Mouse (Mus musculus): ENCODE data around the gene Qser1. TPM values are rescaled to one million over a fixed set of nuclear protein-coding genes. Genes with fewer than 3 reads are reported as not detected.
"Not testable (repeated sequence)": the region's sequence is repeated elsewhere in the genome, so short reads cannot be mapped to it uniquely, and the experiment has no call there.

Qser1 gene
- total RNA-seq (2021): 10 to 100 TPM; 26.7 to 27.7 TPM

- DNase-seq (ENCODE audit: low spot score): no peak
- intact Hi-C loops (cut with DNase I): loop anchor here (5.0 kb wide), 1 partner anchor 311 kb away; the partner anchor contains the start of gene Wt1
These were observed at the start of gene Qser1 for GRCm38 (mm10) chr2:104816371-104816827. Gene Qser1 (minus strand): TSS chr2:104816760.

GRCm38 (mm10) chr2:104864176-104864860, 47.8 kb upstream of the Qser1 start:
- intact Hi-C loops (cut with DNase I): no loop called here
- no peak for DNase-seq (ENCODE audit: low spot score)

GRCm38 (mm10) chr2:104860426-104860825, 43.9 kb upstream of the Qser1 start:
- no peak for DNase-seq (ENCODE audit: low spot score)
- intact Hi-C loops (cut with DNase I): no loop called here

GRCm38 (mm10) chr2:104859060-104859459, 42.5 kb upstream of the Qser1 start:
- intact Hi-C loops (cut with DNase I): no loop called here
- DNase-seq (ENCODE audit: low spot score): no peak

- intact Hi-C loops (cut with DNase I); DNase-seq (ENCODE audit: low spot score): not testable (repeated sequence)
These were observed 41.5 kb upstream of the Qser1 start for GRCm38 (mm10) chr2:104858083-104858482.

GRCm38 (mm10) chr2:104856218-104856617, 39.7 kb upstream of the Qser1 start:
- intact Hi-C loops (cut with DNase I): no loop called here
- DNase-seq (ENCODE audit: low spot score): no peak

- DNase-seq (ENCODE audit: low spot score): no peak
- intact Hi-C loops (cut with DNase I): no loop called here
These were observed 39.2 kb upstream of the Qser1 start for GRCm38 (mm10) chr2:104855732-104856131.

- no peak for DNase-seq (ENCODE audit: low spot score)
- intact Hi-C loops (cut with DNase I): no loop called here
These were observed 38.3 kb upstream of the Qser1 start for GRCm38 (mm10) chr2:104854836-104855235.

GRCm38 (mm10) chr2:104852546-104852945, 36.0 kb upstream of the Qser1 start:
- intact Hi-C loops (cut with DNase I): no loop called here
- no peak for DNase-seq (ENCODE audit: low spot score)

GRCm38 (mm10) chr2:104851686-104852085, 35.1 kb upstream of the Qser1 start:
- intact Hi-C loops (cut with DNase I): no loop called here
- no peak for DNase-seq (ENCODE audit: low spot score)

GRCm38 (mm10) chr2:104849991-104850359, 33.4 kb upstream of the Qser1 start:
- DNase-seq (ENCODE audit: low spot score): no peak
- intact Hi-C loops (cut with DNase I): no loop called here

GRCm38 (mm10) chr2:104849276-104849990, 32.9 kb upstream of the Qser1 start, which contains the start of gene Prrg4:
Gene Prrg4 (minus strand): TSS chr2:104849876.
- intact Hi-C loops (cut with DNase I): no loop called here
- DNase-seq (ENCODE audit: low spot score): peak; percentile 41

- intact Hi-C loops (cut with DNase I): no loop called here
- DNase-seq (ENCODE audit: low spot score): no peak
These were observed 31.9 kb upstream of the Qser1 start for GRCm38 (mm10) chr2:104848235-104849161.

- intact Hi-C loops (cut with DNase I): no loop called here
- no peak for DNase-seq (ENCODE audit: low spot score)
These were observed 31.1 kb upstream of the Qser1 start for GRCm38 (mm10) chr2:104847645-104848044.

- intact Hi-C loops (cut with DNase I): no loop called here
- no peak for DNase-seq (ENCODE audit: low spot score)
These were observed 30.3 kb upstream of the Qser1 start for GRCm38 (mm10) chr2:104846638-104847414.

- DNase-seq (ENCODE audit: low spot score): no peak
- intact Hi-C loops (cut with DNase I): no loop called here
These were observed 26.0 kb upstream of the Qser1 start for GRCm38 (mm10) chr2:104842559-104842958.

- intact Hi-C loops (cut with DNase I): no loop called here
- DNase-seq (ENCODE audit: low spot score): no peak
These were observed 25.2 kb upstream of the Qser1 start for GRCm38 (mm10) chr2:104841736-104842135.

- DNase-seq (ENCODE audit: low spot score): no peak
- intact Hi-C loops (cut with DNase I): no loop called here
These were observed 24.4 kb upstream of the Qser1 start for GRCm38 (mm10) chr2:104840974-104841373.

- intact Hi-C loops (cut with DNase I): no loop called here
- DNase-seq (ENCODE audit: low spot score): no peak
These were observed 15.9 kb upstream of the Qser1 start for GRCm38 (mm10) chr2:104832486-104832885.

GRCm38 (mm10) chr2:104826191-104826590, 9.6 kb upstream of the Qser1 start:
- intact Hi-C loops (cut with DNase I): no loop called here
- no peak for DNase-seq (ENCODE audit: low spot score)
